Mouse (Mus musculus) kidney, adult 2 months (tissue): Measurements from ENCODE around the gene Galnt7. TPM values are rescaled to one million over a fixed set of nuclear protein-coding genes. Genes with fewer than 3 reads are reported as not detected.
A peak's percentile ranks its signal among the peaks of the same experiment; 100 is the strongest.

Experiments used
- DNase-seq: peaks from one replicate; pipeline ENCODE4 v3.0.0; 2021
- H3K27ac ChIP-seq: fragments of 200-500 bp; 2 replicates; pipeline ENCODE4 v1.5.1; 2012; ENCODE audit warnings: low read depth, low read length, control low read depth, inconsistent platforms; ENCODE audit not compliant: insufficient read depth
- H3K27me3 ChIP-seq: fragments of 200-500 bp; replicated peaks from 2 replicates; pipeline ENCODE4 v1.6.1; 2012; ENCODE audit warnings: mild to moderate bottlenecking, moderate library complexity, low read length, inconsistent platforms; ENCODE audit not compliant: control insufficient read depth, insufficient read depth
- H3K36me3 ChIP-seq: fragments of 200-500 bp; 2 replicates; pipeline ENCODE4 v1.6.1; 2012; ENCODE audit warnings: mild to moderate bottlenecking, moderate library complexity, low read length, inconsistent platforms; ENCODE audit not compliant: control insufficient read depth, insufficient read depth
- H3K4me1 ChIP-seq: fragments of 200-500 bp; 2 replicates; pipeline ENCODE4 v1.6.1; 2011; ENCODE audit warnings: low read length; ENCODE audit not compliant: control insufficient read depth, insufficient read depth
- H3K4me3 ChIP-seq: fragments of 200-500 bp; 2 replicates; pipeline ENCODE4 v1.5.1; 2011; ENCODE audit warnings: mild to moderate bottlenecking, low read depth, low read length, control low read depth; ENCODE audit not compliant: insufficient read depth
- CTCF ChIP-seq: fragments of 200-500 bp; conservative IDR thresholded peaks from 2 replicates; pipeline ENCODE4 v1.5.1; 2011; ENCODE audit warnings: low read depth, mild to moderate bottlenecking, control low read depth, low read length, moderate library complexity, mixed read lengths; ENCODE audit not compliant: insufficient read depth, insufficient read length
- POLR2A ChIP-seq: fragments of 200-500 bp; IDR thresholded peaks from one replicate; pipeline ENCODE4 v1.6.1; 2011; ENCODE audit warnings: low read depth, low read length, control low read depth
- WGBS: fragments of 180-500 bp; shearing (Covaris S2); methylation state at CpG from one replicate; pipeline ENCODE4 v1.1.7; 2018; 5-methylcytosine and 5-hydroxymethylcytosine counted together
- polyA plus RNA-seq: library from polyadenylated mRNA; depleted of rRNA; stranded (reverse); fragments of >200 nt; gene quantifications from 2 replicates; pipeline ENCODE4 v1.2.3, GENCODE M21; 2012

The Galnt7 gene
- polyA plus RNA-seq, 1 experiment, result 2.7 TPM

DNA sequence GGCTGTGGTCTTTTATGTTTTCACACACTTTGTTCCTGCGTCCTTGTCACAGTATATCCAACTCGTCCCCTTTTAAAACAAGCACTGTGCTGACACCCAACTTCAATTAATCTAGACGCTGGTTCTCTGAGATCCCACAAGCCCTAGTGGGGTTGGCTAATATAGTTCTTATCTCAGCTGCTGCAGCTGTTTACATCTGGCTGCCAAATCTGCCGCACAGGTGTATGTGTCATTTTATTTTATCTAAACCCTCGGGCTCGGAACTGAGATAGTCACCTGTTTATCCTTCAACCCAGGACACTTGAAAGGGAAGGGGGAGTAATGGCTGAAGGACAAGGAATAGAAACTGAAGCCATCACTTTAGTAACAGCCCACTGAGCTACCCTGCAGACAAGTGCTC, 8.6 kb downstream of the Galnt7 start:
- no peak overlapping the region for H3K4me3 ChIP-seq
- WGBS, result 83% methylated on average over 6 of the region's 6 CpGs
- no peak for TF ChIP-seq POLR2A
- TF ChIP-seq CTCF, result no peak
- no peak overlapping the region for H3K27ac ChIP-seq
- no peaks in the 10 kb centered on the region for H3K4me1 ChIP-seq
- no peaks in the 10 kb centered on the region for H3K36me3 ChIP-seq
- no peaks in the 10 kb centered on the region for H3K27me3 ChIP-seq
- DNase-seq, result no peak

DNA sequence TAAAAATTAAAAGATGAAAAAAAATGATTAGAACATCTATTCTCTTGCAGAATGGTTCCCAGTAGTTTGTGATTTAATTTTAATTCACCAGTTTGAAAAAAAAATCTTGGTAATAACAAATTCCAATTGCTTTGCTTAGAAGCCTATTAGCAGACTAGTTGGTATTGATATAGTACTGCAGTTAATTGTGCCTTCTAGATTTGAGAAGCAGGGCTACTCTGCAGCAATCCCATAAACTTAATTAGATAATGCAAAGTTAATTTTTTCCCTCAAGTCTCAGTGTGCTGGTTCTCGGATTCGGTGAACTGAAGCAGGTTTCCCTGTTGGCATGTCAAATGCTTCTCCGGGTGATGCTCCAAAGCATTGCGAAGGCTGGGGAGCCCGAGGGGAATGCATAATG, 10.1 kb downstream of the Galnt7 start:
- TF ChIP-seq POLR2A (no peak), CTCF (no peak)
- 50% methylated on average over 5 of the region's 5 CpGs for WGBS
- no peaks in the 10 kb centered on the region for H3K27me3 ChIP-seq
- no peak for DNase-seq
- H3K27ac ChIP-seq, result no peak overlapping the region
- H3K36me3 ChIP-seq, result no peaks in the 10 kb centered on the region
- H3K4me1 ChIP-seq, result no peaks in the 10 kb centered on the region
- no peak overlapping the region for H3K4me3 ChIP-seq

DNA sequence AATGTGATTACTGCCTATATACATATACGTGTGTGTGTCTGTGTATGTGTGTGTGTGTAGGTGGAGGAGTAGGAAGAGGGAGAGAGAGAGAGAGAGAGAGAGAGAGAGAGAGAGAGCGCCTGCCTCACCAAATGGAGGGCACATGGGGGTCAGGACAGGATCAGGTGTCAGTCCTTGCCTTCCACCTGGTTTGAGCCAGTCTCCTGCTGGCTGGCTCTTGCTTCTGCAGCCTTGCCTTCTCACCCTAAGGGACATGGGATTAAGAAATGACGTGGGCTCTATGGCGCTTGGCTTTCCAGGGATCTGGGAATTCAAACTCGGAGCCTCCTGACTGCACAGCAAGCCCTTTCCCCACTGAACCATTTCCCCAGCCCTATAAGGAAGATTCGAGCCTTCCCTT, 13.9 kb downstream of the Galnt7 start:
- no peaks in the 10 kb centered on the region for H3K36me3 ChIP-seq
- H3K27ac ChIP-seq, result no peak overlapping the region
- no peak overlapping the region for H3K4me3 ChIP-seq
- TF ChIP-seq POLR2A (no peak), CTCF (no peak)
- DNase-seq, result peak; percentile 5
- peaks cover 3% of the 10 kb centered on the region; the same call in 1 of the 2 replicates for H3K4me1 ChIP-seq
- no peaks in the 10 kb centered on the region for H3K27me3 ChIP-seq
- 74% methylated on average over 6 of the region's 6 CpGs for WGBS

DNA sequence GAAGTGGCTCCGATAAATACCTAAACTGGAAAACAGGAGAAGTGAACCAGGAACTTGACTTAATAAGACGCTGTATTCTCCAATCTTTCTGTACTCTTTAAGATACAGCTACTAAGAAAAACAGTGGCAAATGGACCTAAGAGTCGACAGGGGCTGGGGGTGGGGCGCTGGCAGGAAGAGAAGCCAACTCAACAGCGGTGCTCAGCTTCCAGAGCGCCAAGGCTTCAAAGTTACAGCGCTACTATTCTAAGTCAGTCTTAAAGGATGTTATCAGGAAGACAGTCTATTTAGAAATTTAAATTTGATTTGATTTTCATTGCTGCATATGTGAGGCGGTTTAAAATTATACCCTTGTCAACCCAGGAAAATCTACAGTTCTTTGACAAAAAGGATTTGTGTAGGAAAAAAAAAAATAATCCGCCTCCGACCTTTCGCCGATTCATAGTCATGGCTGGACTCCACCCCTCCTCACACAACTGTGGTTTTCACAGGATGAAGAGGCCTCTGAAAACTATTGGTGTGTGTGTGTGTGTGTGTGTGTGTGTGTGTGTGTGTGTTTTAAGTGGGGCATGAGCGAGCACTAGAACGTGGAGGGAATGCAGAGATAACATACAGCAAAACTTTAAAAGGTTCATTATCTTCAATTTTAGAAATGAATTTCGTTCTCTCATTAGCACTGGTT, 15.1 kb downstream of the Galnt7 start:
- no peak for DNase-seq
- no peak overlapping the region for H3K4me3 ChIP-seq
- H3K27ac ChIP-seq, result no peak overlapping the region
- TF ChIP-seq POLR2A (no peak), CTCF (no peak)
- 86% methylated on average over 15 of the region's 15 CpGs for WGBS
- peaks cover 3% of the 10 kb centered on the region; the same call in 1 of the 2 replicates for H3K4me1 ChIP-seq
- H3K36me3 ChIP-seq, result no peaks in the 10 kb centered on the region
- no peaks in the 10 kb centered on the region for H3K27me3 ChIP-seq

DNA sequence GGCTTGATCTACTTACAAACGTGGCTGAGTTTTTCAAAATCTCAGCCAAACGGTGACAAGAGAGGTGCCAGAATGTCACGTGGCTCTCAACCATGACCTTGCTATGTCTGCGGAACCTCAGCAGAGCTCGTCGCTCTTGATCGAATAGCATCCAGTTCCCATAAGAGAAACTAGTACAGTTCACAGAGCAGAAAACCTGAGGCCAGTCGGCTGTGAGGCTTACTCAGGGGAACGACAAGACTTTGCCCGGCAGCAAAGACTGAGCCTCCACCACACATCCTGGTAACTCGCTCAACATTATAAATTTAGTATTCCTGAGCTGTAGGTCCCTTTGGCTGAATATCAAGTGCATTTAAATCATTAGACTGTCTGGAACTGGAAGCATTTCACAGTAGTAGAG, 16.1 kb downstream of the Galnt7 start:
- WGBS, result 43% methylated on average over 11 of the region's 11 CpGs
- peak; percentile 38 for DNase-seq
- no peaks in the 10 kb centered on the region for H3K27me3 ChIP-seq
- H3K4me1 ChIP-seq, result peaks cover 3% of the 10 kb centered on the region; the same call in 1 of the 2 replicates
- H3K36me3 ChIP-seq, result no peaks in the 10 kb centered on the region
- no peak overlapping the region; the same call in 1 of the 2 replicates for H3K4me3 ChIP-seq
- no peak overlapping the region for H3K27ac ChIP-seq
- TF ChIP-seq CTCF (no peak), POLR2A (no peak)

DNA sequence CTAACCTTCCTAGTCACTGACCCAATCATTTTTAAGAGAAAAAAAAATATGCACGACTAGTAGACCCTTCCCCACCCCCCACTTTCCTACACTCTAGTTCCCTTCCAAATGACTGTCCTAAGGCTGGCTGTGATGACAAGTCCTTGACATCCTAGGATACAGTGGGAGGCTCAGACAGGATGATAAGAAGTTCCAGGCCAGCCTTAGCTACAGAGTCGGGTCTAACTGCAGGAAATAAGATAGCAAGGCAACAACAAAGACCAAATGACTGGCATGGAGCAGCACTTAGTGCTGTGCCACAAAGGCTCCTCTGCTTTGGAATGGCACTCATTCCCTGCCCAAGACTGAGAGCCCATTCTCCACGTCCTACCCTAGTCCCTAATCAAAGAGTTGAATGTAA, 16.6 kb downstream of the Galnt7 start:
- DNase-seq, result no peak
- H3K27me3 ChIP-seq, result no peaks in the 10 kb centered on the region
- no peak overlapping the region; the same call in 1 of the 2 replicates for H3K4me3 ChIP-seq
- WGBS, result 66% methylated on average over 3 of the region's 3 CpGs
- TF ChIP-seq POLR2A, result no peak
- no peak for TF ChIP-seq CTCF
- H3K4me1 ChIP-seq, result peaks cover 3% of the 10 kb centered on the region; the same call in 1 of the 2 replicates
- H3K27ac ChIP-seq, result no peak overlapping the region
- no peaks in the 10 kb centered on the region for H3K36me3 ChIP-seq

DNA sequence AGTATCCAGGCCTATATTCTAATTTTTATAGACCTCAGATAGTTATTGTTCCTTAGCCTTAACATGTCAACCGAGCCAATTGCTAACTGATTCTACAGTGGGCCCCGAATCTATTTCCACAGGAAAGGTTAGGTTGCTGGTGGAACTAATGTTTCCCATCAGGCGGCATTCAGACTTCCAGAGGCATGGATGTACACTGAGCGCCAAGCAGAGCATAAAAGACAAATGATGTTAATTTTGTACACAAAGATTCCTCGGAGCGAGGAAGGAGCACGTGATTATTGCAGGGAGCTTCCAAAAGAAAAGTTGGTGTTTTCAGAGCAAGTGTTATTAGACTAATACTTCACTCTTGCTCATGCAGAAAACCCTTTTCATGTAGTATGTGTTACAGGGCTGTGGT, 21.1 kb downstream of the Galnt7 start:
- no peaks in the 10 kb centered on the region; the same call in 1 of the 2 replicates for H3K4me1 ChIP-seq
- H3K27me3 ChIP-seq, result no peaks in the 10 kb centered on the region
- TF ChIP-seq CTCF (no peak), POLR2A (no peak)
- no peak for DNase-seq
- no peaks in the 10 kb centered on the region for H3K36me3 ChIP-seq
- 84% methylated on average over 7 of the region's 7 CpGs for WGBS
- no peak overlapping the region for H3K27ac ChIP-seq
- no peak overlapping the region for H3K4me3 ChIP-seq
